Mouse (Mus musculus) adrenal gland (tissue): ENCODE measurements around the gene Ell.

ENCODE experiments used
- intact Hi-C: fragments of 180-260 bp; cut with DNase I; formaldehyde crosslinking; loops from one replicate; pipeline ENCODE4 v1.15.1; 2025

Ell gene

GRCm38 (mm10) chr8:70609849-70610795 lies 70.9 kb downstream of the Ell start:
- intact Hi-C loops: no loop called here

- intact Hi-C loops: no loop called here
Measured at GRCm38 (mm10) chr8:70610796-70611771, 71.8 kb downstream of the Ell start.

- intact Hi-C loops: loop anchor here (1.0 kb wide), 1 partner anchor 16 kb away; no protein-coding TSS in a partner anchor
Measured at GRCm38 (mm10) chr8:70611849-70612248, 72.6 kb downstream of the Ell start.

GRCm38 (mm10) chr8:70613763-70614162 lies 74.5 kb downstream of the Ell start:
- intact Hi-C loops: no loop called here

DNA sequence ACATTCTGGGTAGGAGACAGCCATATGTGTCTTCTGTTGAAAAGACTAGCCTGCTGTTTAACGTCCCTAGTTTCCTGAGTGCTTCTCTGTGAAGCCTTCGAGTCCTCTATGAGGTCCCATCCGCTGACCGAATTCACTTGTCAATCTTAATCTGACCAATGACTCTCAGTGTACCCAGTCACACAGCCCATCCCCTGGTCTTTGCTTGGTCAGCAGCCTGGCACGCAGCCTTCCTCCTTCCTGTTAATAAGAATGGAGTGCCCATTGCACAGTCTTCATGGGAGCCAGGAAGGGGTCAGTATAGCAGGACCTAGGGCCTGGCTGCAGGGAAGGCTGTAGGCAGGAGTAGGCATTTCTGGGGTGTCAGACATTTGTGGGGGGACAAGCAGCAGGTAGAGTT lies 75.2 kb downstream of the Ell start:
- intact Hi-C loops: no loop called here

DNA sequence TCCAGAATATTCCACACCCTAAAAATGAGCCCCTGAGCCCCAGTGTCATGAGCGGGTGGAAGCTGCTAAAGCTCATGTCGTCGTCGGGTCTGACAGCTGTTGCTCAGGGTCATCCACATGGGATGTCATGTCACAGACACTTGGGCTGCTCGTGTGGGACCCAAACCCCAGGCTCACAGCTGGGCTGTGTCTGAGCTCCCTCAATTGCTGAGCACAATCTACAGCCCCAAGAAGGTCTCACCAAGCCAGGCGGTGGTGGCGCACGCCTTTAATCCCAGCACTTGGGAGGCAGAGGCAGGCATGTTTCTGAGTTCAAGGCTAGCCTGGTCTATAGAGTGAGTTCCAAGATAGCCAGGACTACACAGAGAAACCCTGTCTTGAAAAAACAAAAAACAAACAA lies 76.0 kb downstream of the Ell start:
- intact Hi-C loops: loop anchor here (5.0 kb wide), 1 partner anchor 37 kb away; no protein-coding TSS in a partner anchor

DNA sequence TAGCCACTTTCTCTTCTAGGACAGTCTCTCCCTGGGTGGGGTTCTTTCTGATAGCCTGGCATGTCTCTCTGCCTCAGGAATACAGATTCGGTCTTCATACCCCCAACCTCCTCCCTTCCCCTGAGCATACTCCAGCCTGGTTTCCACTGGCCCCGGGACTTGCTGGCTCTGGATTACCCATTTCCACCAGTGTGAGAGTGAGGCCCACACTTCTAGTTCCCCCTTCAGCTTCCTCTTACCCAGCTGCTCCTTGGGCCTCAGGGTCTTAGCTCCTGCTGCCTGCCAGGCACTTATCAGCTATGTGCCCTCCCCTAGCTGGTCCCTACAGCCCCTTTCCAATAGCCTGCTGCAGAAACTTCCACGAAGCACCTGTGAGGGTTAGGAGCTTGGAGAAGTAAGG lies 76.6 kb downstream of the Ell start, which contains the start of gene Lrrc25:
Lrrc25 (plus strand) TSS at position 262 of the 400 bp plus-strand sequence.
- intact Hi-C loops: loop anchor here (5.0 kb wide), 1 partner anchor 36 kb away; no protein-coding TSS in a partner anchor

- intact Hi-C loops: loop anchor here (5.0 kb wide), 1 partner anchor 36 kb away; no protein-coding TSS in a partner anchor
Measured at GRCm38 (mm10) chr8:70616645-70617044, 77.4 kb downstream of the Ell start.

GRCm38 (mm10) chr8:70617985-70618384 lies 78.7 kb downstream of the Ell start:
- intact Hi-C loops: loop anchor here (5.0 kb wide), 1 partner anchor 34 kb away; no protein-coding TSS in a partner anchor

DNA sequence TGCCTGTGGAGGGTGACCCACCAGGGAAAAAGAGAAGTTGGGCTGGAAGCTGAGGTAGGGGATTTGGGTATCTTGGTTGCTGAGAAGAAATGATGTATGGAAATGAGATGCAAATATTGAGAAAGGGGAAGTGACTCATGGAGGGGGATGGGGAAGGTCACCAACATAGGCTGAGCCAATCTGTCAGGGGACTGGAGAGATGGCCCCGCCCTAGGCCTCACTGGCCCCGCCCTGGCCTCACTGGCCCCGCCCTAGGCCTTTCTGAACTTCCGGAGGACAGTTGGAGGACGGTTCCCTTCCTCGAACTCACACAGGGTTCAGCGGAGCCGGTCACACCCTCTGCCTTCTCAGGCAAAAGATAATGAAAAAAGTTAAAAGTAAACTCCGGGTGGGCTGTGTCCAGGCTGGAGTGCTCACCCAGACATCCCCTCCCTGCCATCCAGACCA lies 79.7 kb downstream of the Ell start:
- intact Hi-C loops: loop anchor here (5.0 kb wide), 1 partner anchor 33 kb away; no protein-coding TSS in a partner anchor

- intact Hi-C loops: no loop called here
Measured at GRCm38 (mm10) chr8:70622220-70622619, 83.0 kb downstream of the Ell start.

- intact Hi-C loops: no loop called here
Measured at GRCm38 (mm10) chr8:70625104-70625503, 85.8 kb downstream of the Ell start.

GRCm38 (mm10) chr8:70627041-70627440 lies 87.8 kb downstream of the Ell start:
- intact Hi-C loops: no loop called here

DNA sequence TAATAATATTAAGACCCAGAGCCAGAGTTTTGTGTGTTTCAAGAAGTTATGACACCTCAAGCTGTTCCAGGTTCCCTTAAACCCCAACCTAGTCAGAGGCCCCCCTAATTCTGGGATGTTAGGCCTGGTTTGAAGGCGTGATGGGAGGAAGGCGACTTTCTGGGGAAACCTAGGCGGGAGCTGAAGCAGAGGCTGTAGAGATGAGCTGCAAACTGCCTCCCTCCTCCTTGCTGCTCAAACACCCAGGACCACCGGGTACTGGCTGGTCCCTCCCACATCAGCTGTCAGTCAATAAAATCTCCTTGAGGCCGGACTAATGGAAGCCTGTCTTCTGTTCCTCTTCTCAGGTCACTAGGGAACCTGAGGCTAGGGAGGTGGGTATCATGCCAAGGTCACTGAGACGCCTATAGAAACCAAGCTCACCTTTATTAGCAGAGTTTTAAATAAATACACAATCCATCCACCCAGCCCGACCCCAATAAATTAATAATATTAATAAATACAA lies 89.8 kb downstream of the Ell start:
- intact Hi-C loops: loop anchor here (1.0 kb wide), 1 partner anchor 17 kb away; no protein-coding TSS in a partner anchor

DNA sequence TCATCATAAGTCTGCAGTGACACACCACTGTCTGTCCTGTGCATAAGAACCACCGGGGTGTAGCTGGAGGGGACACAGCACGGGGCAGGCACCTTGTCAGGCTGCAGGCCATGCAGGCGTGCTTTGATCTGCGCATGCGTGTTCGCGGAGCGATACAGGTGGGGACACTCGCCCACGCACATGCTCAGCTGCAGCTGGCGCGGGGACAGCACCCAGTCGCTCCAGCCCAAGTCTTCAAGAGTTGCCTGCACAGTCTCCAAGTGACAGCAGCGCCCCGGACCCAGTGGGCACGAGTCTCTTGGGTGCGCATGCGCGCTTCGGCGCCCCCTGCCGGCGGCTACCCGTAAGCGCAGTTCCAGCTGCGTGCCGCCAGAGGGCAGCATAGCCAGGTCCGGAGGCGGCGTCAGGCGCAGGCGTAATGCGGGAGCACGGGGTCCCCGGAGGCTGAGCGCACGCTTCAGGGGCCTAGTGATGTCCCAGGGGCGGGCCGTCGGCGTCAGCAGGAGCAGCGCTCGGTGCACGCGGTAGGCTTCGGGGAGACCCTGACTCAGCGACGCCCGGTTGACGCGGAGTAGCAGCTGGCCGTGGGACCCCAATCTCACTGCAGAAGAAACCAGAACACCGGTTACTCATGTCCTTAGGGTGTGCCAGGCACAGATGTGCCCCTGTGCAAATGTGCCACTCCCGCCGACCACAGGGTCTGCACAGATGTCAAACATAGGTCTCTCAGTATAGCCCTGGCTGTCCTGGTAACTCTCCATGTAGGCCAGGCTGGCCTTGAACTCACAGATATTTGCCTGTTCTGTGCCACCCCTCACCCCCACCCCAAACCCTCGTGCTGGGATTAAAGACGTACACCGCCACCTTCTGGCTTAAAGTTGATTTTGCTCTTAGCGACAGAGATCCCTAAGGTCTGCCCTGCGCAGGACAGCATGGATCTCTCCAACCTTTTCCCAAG lies 90.6 kb downstream of the Ell start:
- intact Hi-C loops: loop anchor here (2.0 kb wide), 1 partner anchor 23 kb away; no protein-coding TSS in a partner anchor

DNA sequence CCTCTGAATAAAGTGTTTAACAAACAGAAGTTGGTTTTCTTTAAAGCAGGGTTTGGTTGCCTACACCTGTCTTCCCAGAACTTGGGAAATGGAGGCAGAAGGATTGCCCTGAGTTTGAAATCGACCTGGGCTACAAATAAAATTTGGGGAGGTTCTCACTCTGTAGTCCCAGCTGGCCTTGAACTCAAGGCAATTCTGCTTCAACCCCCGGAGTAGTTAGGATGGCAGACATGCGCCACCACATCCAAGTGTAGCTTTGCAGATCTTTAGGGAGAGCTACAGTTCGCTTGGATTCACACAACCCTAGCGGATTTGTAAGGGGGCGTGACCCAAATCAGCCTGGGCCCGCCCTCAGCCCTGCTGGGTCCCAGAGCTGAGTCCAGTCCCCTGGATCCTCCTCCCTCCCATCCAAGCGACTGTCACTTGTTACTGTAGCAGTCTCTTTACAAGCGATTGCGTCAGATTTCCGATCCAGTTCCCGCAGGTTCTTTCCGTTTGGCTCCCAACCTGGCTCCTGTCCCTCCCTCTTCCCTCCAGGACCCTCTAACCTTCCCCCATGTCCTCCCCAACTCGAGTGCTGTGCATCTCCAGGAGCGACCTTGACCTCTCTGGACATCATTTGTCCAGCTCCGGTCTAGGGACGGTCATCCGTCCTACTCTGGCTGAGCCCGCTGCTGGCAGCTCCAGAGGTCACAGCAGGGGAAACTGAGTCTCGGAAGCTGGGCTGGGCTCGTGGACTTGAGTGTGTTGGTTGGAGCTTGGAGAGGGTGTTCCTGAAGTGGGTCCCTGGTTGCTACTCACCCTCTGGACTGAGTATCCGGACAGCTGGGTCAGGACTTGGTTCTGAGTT lies 91.5 kb downstream of the Ell start:
- intact Hi-C loops: loop anchor here (2.0 kb wide), 1 partner anchor 22 kb away; no protein-coding TSS in a partner anchor

GRCm38 (mm10) chr8:70631436-70631835 lies 92.2 kb downstream of the Ell start:
- intact Hi-C loops: loop anchor here (2.0 kb wide), 1 partner anchor 21 kb away; no protein-coding TSS in a partner anchor

DNA sequence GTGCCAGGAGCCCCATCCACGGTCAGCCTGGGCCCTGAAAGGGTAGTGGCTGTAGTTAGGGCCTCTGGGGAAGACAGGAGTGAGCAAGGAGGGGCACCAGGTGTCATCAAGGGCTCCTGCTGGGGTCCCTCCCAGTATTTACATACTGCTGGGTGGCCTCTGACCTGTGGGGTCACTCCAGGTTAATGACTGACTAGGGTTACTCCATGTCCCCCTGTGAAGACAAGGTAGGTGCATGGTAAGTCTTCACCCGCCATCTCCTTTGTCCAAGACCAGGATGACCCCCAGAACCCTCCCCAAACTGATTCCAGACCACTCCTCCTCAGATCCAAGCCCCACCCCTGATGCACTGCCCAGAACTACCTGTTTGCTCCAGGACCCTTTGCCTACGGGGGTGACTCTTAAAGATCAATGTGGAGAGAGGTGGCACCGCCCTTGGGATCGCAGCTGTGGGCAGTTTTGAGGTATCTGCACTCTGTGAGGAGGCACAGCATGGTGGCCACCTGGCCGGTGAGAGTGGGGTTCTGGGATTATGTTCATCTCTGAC lies 93.2 kb downstream of the Ell start, which contains the start of gene Gdf15:
Gdf15 (minus strand) TSS at position 111 of the 547 bp plus-strand sequence.
- intact Hi-C loops: no loop called here
